Mouse (Mus musculus) stomach, embryonic 15.5 days (tissue): ENCODE measurements around the gene Acacb. TPM values are rescaled to one million over a fixed set of nuclear protein-coding genes. Genes with fewer than 3 reads are reported as not detected.
A peak's percentile ranks its signal among the peaks of the same experiment; 100 is the strongest.

Source experiments
- ATAC-seq: fragments of 200-750 bp; cut with Nextera tagmentation; 2 replicates; pipeline ENCODE4 v1.8.0; 2017; ENCODE audit warnings: low read depth, moderate number of reproducible peaks, moderate TSS enrichment; ENCODE audit not compliant: insufficient read depth, low FRiP score
- H3K27ac ChIP-seq: fragments of 300-500 bp; sonication (generic); 2 replicates; pipeline ENCODE4 v1.5.1; 2015; ENCODE audit warnings: mild to moderate bottlenecking, inconsistent platforms
- H3K27me3 ChIP-seq: fragments of 300-500 bp; sonication (generic); replicated peaks from 2 replicates; pipeline ENCODE4 v1.6.1; 2015; ENCODE audit warnings: inconsistent platforms
- H3K36me3 ChIP-seq: fragments of 300-500 bp; sonication (generic); 2 replicates; pipeline ENCODE4 v1.6.1; 2015; ENCODE audit warnings: inconsistent platforms
- H3K4me1 ChIP-seq: fragments of 300-500 bp; sonication (generic); 2 replicates; pipeline ENCODE4 v1.6.1; 2015; ENCODE audit warnings: inconsistent platforms
- H3K4me2 ChIP-seq: fragments of 300-500 bp; sonication (generic); 2 replicates; pipeline ENCODE4 v1.6.1; 2015; ENCODE audit warnings: mild to moderate bottlenecking, inconsistent platforms
- H3K4me3 ChIP-seq: fragments of 300-500 bp; sonication (generic); replicated peaks from 2 replicates; pipeline ENCODE4 v1.5.1; 2015; ENCODE audit warnings: inconsistent platforms
- H3K9ac ChIP-seq: fragments of 300-500 bp; sonication (generic); 2 replicates; pipeline ENCODE4 v1.6.1; 2015; ENCODE audit warnings: inconsistent platforms
- H3K9me3 ChIP-seq: fragments of 300-500 bp; sonication (generic); 2 replicates; pipeline ENCODE4 v1.6.1; 2016; ENCODE audit warnings: inconsistent platforms
- WGBS: fragments of 180-500 bp; shearing (Covaris S2); methylation state at CpG from one replicate; pipeline ENCODE4 v1.1.7; 2015; 5-methylcytosine and 5-hydroxymethylcytosine counted together
- polyA plus RNA-seq: library from polyadenylated mRNA; unstranded; fragments of >200 nt; fragmentation: Nextera tagmentation; extraction: Ambion mirVana; gene quantifications from 2 replicates; pipeline ENCODE4 v1.2.1, GENCODE M21; 2015

Gene Acacb
- polyA plus RNA-seq, 1 experiment from 2014 or later = 2.1 TPM

- H3K9me3 ChIP-seq = no peaks in the 10 kb centered on the region
- 0 out of 2 replicates have a peak, but pooled peaks cover 3% of the 10 kb centered on the region for H3K27me3 ChIP-seq
- H3K4me2 ChIP-seq = no peak overlapping the region
- no peak overlapping the region for H3K9ac ChIP-seq
- no peaks in the 10 kb centered on the region for H3K36me3 ChIP-seq
- 57% methylated on average over 6 of the region's 6 CpGs for WGBS
- H3K4me1 ChIP-seq = no peaks in the 10 kb centered on the region
- no peak overlapping the region for H3K4me3 ChIP-seq
- H3K27ac ChIP-seq = no peak overlapping the region
- ATAC-seq = no peak
These were observed 16.9 kb downstream of the Acacb start for GRCm38 (mm10) chr5:114163117-114163696.

DNA sequence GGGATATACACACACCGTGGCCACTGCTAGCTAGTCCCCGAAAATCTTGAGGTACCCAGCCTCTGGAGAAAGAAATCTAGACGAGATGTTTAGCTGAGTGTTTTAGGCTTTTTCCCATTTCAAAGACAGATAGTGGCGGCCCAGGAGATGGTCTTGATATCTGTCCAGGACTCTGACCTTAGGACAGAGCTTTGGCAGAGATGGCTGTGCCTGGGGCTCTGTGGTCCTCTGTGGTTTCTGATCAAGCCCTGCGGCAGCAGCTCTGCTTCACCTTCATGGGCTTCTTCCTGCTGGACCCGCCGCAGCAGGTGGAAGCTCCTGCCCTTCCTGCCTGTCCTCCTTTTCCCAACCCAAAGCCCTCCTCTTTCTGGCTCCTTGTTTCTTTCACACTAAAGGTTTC, 24.0 kb downstream of the Acacb start:
- H3K4me3 ChIP-seq = no peak overlapping the region
- no peaks in the 10 kb centered on the region for H3K36me3 ChIP-seq
- H3K27me3 ChIP-seq = 0 out of 2 replicates have a peak, but pooled peaks cover 3% of the 10 kb centered on the region
- H3K9ac ChIP-seq = no peak overlapping the region
- H3K4me2 ChIP-seq = no peak overlapping the region
- no peak for ATAC-seq
- H3K9me3 ChIP-seq = no peaks in the 10 kb centered on the region
- H3K4me1 ChIP-seq = 0 out of 2 replicates have a peak, but pooled peaks cover 4% of the 10 kb centered on the region
- H3K27ac ChIP-seq = no peak overlapping the region
- WGBS = 85% methylated on average over 7 of the region's 7 CpGs

- H3K27ac ChIP-seq = no peak overlapping the region
- WGBS = 89% methylated on average over 3 of the region's 3 CpGs
- no peak for ATAC-seq
These were observed 26.6 kb downstream of the Acacb start for GRCm38 (mm10) chr5:114172936-114173335.

DNA sequence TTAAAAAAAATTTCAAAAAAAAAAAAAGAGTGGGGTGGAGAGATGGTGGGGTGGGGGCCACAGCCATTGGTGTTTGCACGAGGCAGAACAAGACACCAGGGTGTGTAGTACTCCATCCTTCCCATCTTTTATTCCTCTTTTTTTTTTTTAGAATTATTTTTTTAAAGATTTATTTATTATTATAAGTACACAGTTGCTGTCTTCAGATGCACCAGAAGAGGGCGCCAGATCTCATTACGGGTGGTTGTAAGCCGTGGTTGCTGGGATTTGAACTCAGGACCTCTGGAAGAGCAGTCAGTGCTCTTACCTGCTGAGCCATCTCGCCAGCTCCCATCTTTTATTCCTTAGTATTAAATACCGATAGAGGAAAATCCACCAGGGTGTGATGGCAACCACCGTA, 27.1 kb downstream of the Acacb start:
- WGBS = 70% methylated on average over 7 of the region's 7 CpGs
- no peak overlapping the region for H3K4me3 ChIP-seq
- ATAC-seq = no peak
- H3K27me3 ChIP-seq = no peaks in the 10 kb centered on the region
- H3K9ac ChIP-seq = no peak overlapping the region
- no peak overlapping the region for H3K27ac ChIP-seq
- no peaks in the 10 kb centered on the region for H3K9me3 ChIP-seq
- peaks cover 9% of the 10 kb centered on the region; the same call in 1 of the 2 replicates for H3K4me1 ChIP-seq
- H3K36me3 ChIP-seq = no peaks in the 10 kb centered on the region
- H3K4me2 ChIP-seq = no peak overlapping the region

More at GRCm38 (mm10) chr5:114172936-114173335, 26.6 kb downstream of the Acacb start:
- H3K4me3 ChIP-seq = no peak overlapping the region
- H3K4me1 ChIP-seq = peaks cover 9% of the 10 kb centered on the region; the same call in 1 of the 2 replicates
- no peaks in the 10 kb centered on the region for H3K27me3 ChIP-seq
- H3K9ac ChIP-seq = no peak overlapping the region
- no peaks in the 10 kb centered on the region for H3K36me3 ChIP-seq
- H3K4me2 ChIP-seq = no peak overlapping the region
- no peaks in the 10 kb centered on the region for H3K9me3 ChIP-seq

- ATAC-seq = no peak
- Histone ChIP-seq H3K4me1 (peaks cover 9% of the 10 kb centered on the region; the same call in 1 of the 2 replicates), H3K9ac (no peak overlapping the region), H3K4me3 (no peak overlapping the region), H3K36me3 (no peaks in the 10 kb centered on the region), H3K4me2 (peak overlapping the region; percentile 92), H3K9me3 (no peaks in the 10 kb centered on the region), H3K27me3 (no peaks in the 10 kb centered on the region), H3K27ac (no peak overlapping the region)
- 24% methylated on average over 16 of the region's 16 CpGs for WGBS
These were observed 27.7 kb downstream of the Acacb start for GRCm38 (mm10) chr5:114173877-114174581.

GRCm38 (mm10) chr5:114174639-114175038, 28.3 kb downstream of the Acacb start:
- 12% methylated on average over 16 of the region's 16 CpGs for WGBS
- Histone ChIP-seq H3K4me2 (peak overlapping the region; percentile 92), H3K4me3 (no peak overlapping the region; the same call in 1 of the 2 replicates), H3K9me3 (no peaks in the 10 kb centered on the region), H3K27me3 (no peaks in the 10 kb centered on the region), H3K9ac (no peak overlapping the region), H3K36me3 (no peaks in the 10 kb centered on the region), H3K27ac (no peak overlapping the region), H3K4me1 (peaks cover 9% of the 10 kb centered on the region; the same call in 1 of the 2 replicates)
- no peak for ATAC-seq

- peak overlapping the region; percentile 65 for H3K27ac ChIP-seq
- WGBS = 0% methylated on average over 26 of the region's 26 CpGs
- peak overlapping the region; percentile 55 for H3K4me3 ChIP-seq
- H3K4me2 ChIP-seq = peak overlapping the region; percentile 92
- H3K27me3 ChIP-seq = no peaks in the 10 kb centered on the region
- H3K9ac ChIP-seq = peak overlapping the region; percentile 39
- peaks cover 9% of the 10 kb centered on the region; the same call in 1 of the 2 replicates for H3K4me1 ChIP-seq
- H3K36me3 ChIP-seq = no peaks in the 10 kb centered on the region
- no peaks in the 10 kb centered on the region for H3K9me3 ChIP-seq
- peak; percentile 97 for ATAC-seq
These were observed 29.3 kb downstream of the Acacb start for GRCm38 (mm10) chr5:114175596-114176171.

DNA sequence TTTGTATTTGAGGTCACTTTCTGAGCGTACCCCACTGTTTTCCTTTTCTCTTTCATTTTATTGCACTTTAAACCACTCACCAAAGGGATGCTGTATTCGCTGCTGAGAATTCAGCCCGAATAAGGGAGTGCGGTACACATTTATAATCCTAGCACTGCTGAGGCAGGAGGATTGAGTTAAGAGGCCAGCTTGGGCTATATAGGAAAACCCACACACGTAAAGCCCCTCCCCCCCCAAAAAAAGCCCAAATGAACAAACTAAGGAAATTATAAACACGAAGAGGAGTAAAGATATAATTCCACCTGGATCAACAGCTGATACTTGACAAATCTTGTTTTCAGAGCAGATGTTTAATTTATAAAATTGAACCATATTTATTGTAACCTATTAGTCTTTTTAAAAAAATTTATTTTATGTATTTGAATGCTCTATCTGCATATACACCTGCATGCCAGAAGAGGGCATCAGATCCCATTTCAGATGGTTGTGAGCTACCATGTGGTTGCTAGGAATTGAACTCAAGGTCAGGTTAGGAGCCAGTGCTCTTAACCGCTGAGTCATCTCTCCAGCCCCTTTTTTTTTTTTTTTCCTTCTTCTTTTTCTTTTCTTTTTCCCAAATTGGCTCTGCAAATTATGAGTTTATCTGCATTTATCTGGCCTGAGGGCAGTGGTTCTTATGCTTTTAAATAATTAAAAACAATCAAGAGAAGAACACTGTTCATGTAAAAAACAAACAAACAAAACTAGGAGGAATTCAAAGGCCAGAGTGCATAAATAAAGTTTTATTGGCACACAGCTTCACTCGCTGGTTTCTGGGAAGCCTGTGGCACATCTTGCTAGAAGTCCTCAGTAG, 30.4 kb downstream of the Acacb start:
- no peak for ATAC-seq

GRCm38 (mm10) chr5:114177966-114178719, 31.8 kb downstream of the Acacb start:
- no peaks in the 10 kb centered on the region for H3K27me3 ChIP-seq
- WGBS = 69% methylated on average over 4 of the region's 4 CpGs
- no peak overlapping the region for H3K4me3 ChIP-seq
- H3K27ac ChIP-seq = no peak overlapping the region
- no peak overlapping the region for H3K9ac ChIP-seq
- no peak overlapping the region for H3K4me2 ChIP-seq
- no peaks in the 10 kb centered on the region for H3K9me3 ChIP-seq
- ATAC-seq = no peak
- no peaks in the 10 kb centered on the region for H3K36me3 ChIP-seq
- peaks cover 9% of the 10 kb centered on the region; the same call in 1 of the 2 replicates for H3K4me1 ChIP-seq

More for the DNA sequence above, 30.4 kb downstream of the Acacb start:
- 54% methylated on average over 8 of the region's 8 CpGs for WGBS
- Histone ChIP-seq H3K36me3 (no peaks in the 10 kb centered on the region), H3K4me2 (peak overlapping the region; percentile 92), H3K27ac (no peak overlapping the region), H3K9ac (no peak overlapping the region), H3K4me3 (peak overlapping the region; percentile 55; the same call in 1 of the 2 replicates), H3K4me1 (peaks cover 9% of the 10 kb centered on the region; the same call in 1 of the 2 replicates), H3K27me3 (no peaks in the 10 kb centered on the region), H3K9me3 (no peaks in the 10 kb centered on the region)

- H3K9me3 ChIP-seq = no peaks in the 10 kb centered on the region
- ATAC-seq = no peak
- no peak overlapping the region for H3K27ac ChIP-seq
- H3K4me2 ChIP-seq = no peak overlapping the region
- no peak overlapping the region for H3K9ac ChIP-seq
- H3K4me3 ChIP-seq = no peak overlapping the region
- no peaks in the 10 kb centered on the region for H3K36me3 ChIP-seq
- WGBS = 82% methylated on average over 11 of the region's 11 CpGs
- H3K27me3 ChIP-seq = no peaks in the 10 kb centered on the region
- peaks cover 9% of the 10 kb centered on the region; the same call in 1 of the 2 replicates for H3K4me1 ChIP-seq
These were observed 33.2 kb downstream of the Acacb start for GRCm38 (mm10) chr5:114179541-114179940.

DNA sequence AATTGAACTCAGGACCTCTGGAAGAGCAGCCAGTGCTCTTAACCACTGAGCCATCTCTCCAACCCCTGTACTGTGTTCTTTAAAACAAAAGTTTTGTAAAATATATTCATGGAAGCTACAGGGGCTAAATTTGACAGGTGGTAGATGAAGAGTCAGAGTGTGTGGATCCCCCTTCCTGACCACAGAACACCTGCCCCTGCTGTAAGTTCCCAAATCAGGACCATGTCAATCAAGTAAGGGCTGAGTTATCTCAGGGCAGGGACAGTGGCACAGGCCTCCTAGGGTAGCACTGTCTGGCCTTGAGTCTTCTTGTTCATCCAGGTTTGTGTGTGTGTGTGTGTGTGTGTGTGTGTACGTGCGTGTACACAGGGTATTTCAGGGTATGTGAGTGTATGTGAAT, 37.2 kb downstream of the Acacb start:
- no peak overlapping the region for H3K27ac ChIP-seq
- no peaks in the 10 kb centered on the region for H3K27me3 ChIP-seq
- no peaks in the 10 kb centered on the region for H3K9me3 ChIP-seq
- H3K9ac ChIP-seq = no peak overlapping the region
- 83% methylated on average over 2 of the region's 2 CpGs for WGBS
- H3K4me3 ChIP-seq = no peak overlapping the region
- H3K4me2 ChIP-seq = no peak overlapping the region
- no peak for ATAC-seq
- no peaks in the 10 kb centered on the region for H3K36me3 ChIP-seq
- H3K4me1 ChIP-seq = no peaks in the 10 kb centered on the region
